Mouse (Mus musculus) neutrophil, adult 5-6 weeks (primary cell): Measurements from ENCODE around the gene Zfp42. TPM values are rescaled to one million over a fixed set of nuclear protein-coding genes. Genes with fewer than 3 reads are reported as not detected.
"Not testable (repeated sequence)": the region's sequence is repeated elsewhere in the genome, so short reads cannot be mapped to it uniquely, and the experiment has no call there.

Experiments
- ATAC-seq: fragments of 151-379, 151-347 bp; 2 replicates; pipeline ENCODE4 v1.8.0; 2017; ENCODE audit warnings: mild to moderate bottlenecking, moderate TSS enrichment; ENCODE audit not compliant: insufficient number of reproducible peaks, poor library complexity, low FRiP score, severe bottlenecking; ENCODE audit errors: extremely low read depth
- total RNA-seq: library from RNA; stranded (forward); fragments of 200-1000 nt; gene quantifications from 2 replicates; pipeline ENCODE4 v1.2.3, GENCODE M21; 2017

The Zfp42 gene
- not detected in 2 replicates for total RNA-seq

DNA sequence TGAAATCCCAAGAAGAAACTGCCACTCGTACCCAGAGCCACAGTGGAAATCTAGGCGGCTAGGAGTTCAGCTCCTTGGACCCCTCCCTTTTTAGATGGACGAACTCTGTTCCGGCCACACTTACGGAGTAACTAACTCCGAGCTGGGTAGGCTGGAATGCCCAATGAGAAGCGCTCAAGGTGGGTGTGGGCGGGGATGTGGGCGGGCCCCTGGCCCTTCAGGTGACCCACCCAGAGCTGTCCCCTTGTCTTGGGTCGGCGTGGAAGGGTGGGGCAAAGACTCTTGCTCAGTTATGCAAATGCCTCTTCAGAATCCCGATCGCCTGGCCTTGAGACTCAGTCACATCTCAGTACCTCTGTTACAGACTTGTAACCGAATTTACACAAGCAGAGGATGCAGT lies at the start of gene Zfp42:
Zfp42 (minus strand) TSS at position 85 of the 400 bp plus-strand sequence.
- no peak for ATAC-seq

DNA sequence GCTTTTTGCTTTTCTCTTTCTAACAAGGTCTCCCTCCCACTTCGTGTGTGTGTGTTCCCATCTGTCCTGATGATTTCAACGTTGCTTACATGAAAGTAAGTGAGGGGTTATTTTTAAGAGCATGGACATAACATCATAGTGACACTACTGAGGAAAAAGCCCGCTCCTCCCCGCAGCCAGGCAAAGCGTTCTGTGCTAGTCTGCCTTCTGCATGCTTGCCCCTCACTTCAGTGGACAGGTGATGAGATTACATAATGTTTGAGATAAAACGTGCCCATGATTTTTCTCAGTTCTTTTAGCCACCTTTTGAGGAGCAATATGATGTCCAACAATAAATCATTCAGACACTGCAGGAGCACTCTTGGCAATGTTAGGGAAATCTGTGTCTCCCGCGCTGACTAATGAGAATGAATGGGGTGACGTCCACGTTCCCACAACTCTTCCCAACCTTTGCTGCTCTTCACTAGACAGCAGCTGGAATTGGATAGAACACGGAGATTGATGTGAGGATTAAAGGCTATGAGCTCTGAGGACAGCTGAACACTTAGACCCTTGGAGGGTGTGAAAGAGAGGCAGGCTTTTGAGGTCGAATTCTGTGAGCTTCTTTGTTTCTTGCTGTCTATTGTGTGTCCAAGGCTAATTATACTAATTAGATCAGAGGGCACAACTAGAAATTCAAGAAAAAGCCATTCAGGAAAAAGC lies 49.4 kb upstream of the Zfp42 start:
- ATAC-seq: no peak

DNA sequence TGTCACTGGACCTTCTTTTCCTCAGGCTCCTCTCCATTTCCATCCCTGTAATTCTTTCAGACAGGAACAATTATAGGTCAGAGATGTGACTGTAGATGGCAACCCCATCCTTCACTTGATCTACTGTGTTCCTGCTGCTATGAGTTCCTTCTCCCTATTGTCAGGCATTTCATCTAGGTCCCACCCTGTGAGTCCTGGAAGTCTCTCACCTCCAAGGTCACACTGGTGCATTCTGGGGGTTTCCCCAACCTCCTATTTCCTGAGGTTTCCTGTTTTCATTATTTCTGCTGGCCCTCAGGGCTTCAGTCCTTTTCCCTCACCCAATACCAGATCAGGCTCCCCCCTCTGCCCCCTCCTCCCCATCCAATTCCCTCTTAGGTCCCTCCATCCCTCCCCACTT lies 45.5 kb upstream of the Zfp42 start:
- ATAC-seq: not testable (repeated sequence)

DNA sequence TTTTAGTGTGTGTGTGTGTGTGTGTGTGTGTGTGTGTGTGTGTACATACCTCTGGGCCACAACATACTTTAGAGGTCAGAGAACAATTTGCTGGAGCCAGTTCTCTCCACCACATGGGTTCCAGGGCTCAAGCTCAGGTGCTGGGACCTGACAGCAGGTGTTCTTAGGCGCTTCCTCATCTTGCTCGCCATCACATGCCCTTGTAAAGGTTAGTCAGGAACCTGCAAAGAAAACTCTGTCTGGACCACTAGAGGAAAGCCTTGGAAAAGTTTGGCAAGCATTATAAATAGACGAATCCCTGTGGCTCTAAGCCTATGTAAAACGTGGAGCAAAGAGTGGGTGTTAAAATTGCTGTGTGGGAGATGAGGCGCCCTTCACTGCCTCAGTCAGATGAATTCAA lies 31.8 kb upstream of the Zfp42 start:
- ATAC-seq: no peak

DNA sequence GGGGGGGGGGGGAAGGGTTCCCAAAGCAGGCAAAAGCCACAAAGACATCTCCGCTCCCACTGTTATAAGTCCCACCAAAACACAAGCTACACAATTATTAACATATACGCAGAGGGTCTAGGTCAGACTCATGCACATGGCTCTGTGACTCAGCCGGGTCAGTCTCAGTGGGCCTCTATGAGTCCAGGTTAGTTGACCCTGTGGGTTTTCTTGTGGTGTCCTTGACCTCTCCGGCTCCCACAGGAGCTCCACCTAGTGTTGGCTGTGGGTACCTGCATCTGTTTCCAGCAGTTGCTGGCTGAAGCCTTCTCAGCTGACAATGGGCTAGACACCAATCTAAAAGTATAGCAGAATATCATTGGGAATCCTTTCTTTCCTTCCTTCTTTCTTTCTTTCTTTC lies 26.7 kb upstream of the Zfp42 start:
- ATAC-seq: no peak

DNA sequence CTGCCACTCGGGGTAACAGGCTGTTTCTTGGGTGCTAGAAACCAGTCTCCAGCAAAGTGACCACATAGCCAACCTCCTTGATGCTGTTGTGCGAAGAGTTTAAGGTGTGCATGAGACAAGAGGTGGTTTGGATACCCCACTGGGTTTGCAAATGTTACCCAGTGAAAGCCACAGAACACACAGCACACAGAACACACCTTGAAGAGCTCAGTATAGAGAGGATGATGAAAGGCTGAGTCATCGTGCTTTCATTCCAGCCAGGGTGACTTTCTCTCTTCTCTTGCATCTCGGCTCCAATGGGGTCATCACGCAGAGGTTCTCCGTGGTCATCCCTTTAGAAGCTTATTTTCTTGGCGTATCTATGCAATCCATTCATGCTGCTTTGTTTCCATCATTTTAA lies 24.9 kb upstream of the Zfp42 start:
- ATAC-seq: no peak

DNA sequence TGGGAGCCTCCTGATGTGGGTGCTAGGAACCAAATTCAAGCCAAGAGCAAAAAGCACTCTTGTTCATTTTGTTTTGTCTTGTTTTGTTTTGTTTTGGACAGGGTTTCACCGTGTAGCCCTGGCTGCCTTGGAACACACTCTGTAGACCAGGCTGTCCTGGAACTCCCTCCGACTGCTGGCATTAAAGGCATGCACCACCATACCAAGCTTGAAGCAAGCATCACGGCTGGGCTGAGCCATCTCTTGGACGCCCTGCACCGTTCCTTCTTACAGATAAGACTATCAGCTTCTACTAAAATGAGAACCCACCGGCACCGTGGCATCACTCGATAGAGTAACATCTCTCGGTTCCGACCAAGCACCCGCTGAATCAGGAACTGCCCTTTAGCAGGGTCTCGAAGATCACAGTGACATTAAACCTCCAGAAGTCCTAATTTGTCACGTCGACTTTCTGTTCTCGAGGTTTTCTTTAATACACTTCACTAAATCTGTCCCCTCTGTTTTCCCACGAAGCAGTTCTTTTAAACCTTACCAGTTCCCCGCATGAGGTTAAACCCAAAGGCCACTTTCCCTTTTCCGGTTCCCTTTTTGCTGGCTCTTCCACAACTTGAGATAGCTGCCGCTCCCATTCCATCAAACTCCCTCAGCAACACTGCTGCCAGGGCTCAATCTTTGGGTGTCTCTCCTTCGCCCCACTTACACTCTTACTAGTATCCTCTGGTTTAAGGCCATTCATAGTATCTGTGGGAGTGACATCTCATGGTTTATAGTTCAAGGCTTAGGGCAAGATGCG lies 23.3 kb upstream of the Zfp42 start:
- no peak for ATAC-seq

DNA sequence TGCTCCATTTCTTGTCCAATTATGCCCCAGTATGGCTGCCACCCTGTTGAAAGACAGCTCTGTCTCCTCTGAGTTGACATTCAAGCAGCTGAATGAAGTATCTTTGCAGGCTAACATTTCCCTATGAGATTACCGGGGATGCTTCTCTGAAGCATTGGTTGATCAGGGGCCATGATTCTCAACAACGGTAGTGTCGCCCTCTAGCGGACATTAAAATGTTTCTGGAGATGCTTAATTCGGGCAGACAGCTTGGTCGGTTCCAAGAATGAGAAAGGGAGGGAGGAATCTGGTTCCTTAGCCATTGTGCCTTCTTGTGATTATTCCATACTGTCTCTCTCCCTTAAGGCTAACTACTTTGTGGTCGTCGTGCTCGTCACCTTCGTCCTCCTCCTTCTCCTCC lies 21.9 kb upstream of the Zfp42 start:
- no peak for ATAC-seq

DNA sequence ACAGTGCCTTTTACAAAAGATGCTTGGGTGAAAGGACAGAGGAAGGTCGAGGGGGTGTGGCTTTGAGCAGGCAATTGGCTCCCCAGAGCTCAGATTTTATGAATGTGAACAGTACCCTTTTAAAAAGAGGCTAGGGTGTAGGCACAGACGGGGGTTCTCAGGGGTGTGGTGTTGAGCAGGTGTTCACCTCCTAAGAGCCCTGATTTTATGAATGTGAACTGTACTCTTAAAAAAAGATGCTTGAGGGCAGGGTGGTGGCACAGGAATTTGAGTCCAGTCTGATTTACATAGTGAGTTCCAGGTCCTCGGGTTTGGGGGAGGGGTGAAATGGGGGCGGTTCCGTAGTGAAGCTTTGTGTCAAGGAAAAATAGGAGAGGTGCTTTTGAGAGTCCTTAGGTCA lies 14.0 kb upstream of the Zfp42 start:
- no peak for ATAC-seq

DNA sequence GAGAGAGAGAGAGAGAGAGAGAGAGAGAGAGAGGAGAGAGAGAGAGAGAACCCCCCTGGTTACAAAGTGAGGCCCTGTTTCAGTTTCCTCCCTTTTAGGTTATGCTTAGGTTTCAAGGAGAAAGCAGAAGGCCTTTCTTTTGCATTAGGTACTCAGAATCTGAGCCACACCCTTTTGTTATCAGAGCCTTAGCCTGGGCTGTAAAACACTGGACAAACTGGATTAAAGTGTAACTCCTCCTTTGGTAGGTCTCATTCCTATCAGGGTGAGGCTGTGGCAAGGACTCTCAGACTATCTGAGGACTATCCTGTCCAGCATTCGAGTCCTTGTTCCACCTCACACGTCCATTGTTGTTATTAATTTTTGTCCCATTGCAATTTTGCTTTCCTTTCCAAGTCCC lies 1.4 kb upstream of the Zfp42 start:
- ATAC-seq: no peak

DNA sequence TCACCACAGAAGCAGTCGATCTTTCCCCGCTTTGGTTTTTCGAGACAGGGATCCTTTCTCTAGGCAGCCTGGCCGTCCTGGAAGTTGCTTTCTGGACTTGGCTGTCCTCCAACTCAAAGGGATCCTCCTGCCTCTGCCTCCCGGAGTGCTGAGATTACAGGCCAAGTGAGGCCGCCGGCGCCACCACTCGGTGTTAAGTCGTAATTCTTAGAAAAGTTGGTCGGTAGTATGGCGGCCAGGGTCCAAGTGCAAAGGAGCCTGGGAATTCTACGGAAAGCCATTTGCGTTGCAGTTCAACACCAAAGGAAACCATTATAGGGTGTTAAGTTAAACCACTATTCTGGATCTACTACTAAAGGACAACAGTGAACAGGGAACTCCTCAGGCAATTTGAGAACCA lies 1.1 kb downstream of the Zfp42 start:
- no peak for ATAC-seq

DNA sequence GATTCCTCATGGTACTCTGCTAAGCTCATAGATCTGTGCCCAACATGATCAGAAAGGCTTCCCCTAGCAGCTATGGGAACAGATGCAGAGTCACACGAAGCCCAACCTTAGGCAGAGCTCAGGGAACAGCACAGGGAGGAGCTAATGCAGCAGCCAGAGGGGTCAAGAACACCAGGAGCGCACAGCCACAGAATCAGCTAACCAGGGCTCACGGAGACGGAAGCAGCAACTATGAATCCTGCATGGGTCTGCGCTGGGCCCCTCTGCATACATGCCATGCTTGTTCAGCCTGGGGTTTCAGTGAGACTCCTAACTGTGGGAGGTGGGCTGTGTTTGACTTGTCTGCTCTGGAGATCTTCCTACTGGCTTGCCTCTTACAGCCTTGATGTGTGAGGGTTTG lies 7.0 kb downstream of the Zfp42 start:
- no peak for ATAC-seq

DNA sequence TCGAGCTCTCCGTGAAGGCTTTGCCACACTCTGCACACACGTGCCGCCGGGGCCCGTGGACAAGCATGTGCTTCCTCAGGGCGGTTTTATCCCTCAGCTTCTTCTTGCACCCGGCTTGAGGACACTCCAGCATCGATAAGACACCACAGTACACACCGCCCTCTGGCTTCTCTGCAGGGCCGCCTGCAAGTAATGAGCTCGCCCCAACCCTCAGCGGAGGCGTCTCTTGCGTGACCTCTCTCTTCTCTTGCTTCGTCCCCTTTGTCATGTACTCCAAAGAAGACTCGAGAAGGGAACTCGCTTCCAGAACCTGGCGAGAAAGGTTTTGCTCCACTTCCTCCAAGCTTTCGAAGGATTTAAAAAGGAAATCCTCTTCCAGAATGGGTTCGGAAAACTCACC lies 11.0 kb downstream of the Zfp42 start:
- ATAC-seq: no peak

DNA sequence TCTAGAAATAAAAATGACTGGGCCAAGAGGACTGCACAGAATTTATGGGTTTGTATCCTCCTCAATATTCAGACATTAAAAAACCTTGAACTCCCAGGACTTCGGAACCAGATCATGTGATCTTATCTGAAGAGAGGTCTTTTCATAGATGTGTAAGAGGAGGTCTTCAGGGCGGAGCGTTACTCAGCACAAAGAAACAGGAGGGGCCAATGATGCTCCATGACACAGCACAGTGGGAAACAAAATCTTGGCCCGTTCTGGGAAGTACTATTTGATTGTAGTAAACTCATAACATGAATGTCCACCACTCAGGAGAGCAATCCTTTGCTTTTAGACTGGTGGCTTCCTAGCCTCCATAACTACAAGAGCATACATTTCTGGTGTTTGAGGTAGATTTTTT lies 12.6 kb downstream of the Zfp42 start:
- no peak for ATAC-seq

DNA sequence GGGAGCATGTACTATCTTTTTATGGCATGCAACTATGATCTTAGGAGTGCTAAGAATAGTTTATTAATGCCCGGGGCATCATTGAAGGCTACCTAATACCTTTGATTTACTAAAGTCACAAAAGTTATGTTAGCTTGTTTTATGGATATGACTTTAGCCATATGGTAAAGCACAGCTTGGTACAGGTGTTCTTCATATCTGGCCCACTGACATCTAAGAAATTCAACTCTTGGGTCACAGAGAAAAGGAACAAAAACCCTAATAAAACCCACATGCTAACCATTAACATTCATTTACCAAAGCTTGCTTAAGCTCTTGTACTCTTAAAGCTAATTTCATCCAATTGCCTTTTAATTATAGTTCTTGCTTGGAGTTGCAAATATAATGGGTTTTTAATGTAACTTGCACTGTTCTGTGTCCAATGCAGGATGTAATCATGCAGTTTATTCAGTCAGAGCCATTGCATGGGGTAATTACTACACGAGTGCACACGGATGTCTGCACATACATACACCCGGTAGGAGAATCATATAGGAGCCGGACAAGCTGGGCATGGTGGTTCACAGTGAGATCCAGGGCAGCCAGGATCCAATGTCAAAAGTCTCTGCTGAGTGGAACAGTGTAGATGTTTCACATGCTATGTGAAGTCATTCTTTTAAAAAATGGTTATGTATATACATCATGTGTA lies 16.2 kb downstream of the Zfp42 start:
- no peak for ATAC-seq

DNA sequence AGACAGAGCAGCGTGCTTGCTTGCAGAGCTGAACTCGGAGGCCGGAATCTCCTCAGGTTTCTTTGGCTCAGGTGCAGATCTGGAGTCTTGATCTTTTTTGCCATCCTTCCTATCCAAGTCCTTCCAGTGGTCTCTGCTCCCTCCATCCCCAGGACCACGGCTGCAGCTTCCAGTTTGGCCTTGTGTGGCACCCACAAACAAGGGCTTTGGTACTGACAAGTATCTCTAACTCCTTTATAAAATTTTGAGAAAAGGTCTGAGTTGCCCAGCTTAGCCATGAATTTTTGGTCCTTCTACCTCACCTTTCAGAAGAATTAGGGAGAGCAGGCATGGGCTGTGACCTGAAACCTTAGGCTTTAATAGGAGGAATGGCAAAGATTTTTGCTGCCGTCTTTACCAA lies 17.0 kb downstream of the Zfp42 start:
- ATAC-seq: no peak

DNA sequence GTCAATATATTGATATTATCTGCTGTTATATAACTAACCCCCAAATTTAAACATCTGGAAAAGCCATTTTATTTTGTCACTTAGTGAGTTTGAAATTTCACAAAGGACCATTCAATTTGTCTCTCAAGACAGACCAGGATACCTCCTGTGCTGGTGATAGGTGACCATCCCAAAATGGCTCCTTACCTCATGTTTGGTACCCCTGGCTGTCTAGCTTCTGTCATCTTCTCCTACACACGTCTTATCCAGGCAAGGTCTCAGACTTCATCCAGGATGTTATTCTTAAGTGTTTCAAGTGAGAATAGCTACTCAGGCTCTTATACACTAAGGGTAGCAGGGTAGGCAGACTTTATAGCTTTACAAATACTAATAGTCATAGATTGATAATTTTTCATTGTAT lies 17.9 kb downstream of the Zfp42 start:
- ATAC-seq: no peak

DNA sequence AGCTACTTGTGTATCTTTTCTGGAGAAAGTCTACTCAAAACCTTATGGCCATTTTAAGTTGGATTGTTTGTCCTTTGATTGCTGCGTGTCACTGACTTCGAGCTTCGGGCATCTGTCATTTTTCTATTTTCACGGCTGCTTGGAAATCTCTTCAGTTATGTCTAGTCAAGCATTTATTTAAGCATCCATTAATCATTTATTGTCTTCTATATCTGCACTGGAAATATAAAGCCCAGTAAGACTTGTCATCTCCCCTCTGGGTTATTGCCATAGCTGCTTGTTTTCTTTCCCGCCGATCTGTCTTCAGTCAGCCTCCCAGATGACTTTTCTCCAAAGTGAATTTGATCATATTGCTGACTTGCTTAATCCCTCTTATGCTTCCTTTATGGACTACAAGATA lies 19.3 kb downstream of the Zfp42 start:
- ATAC-seq: no peak

DNA sequence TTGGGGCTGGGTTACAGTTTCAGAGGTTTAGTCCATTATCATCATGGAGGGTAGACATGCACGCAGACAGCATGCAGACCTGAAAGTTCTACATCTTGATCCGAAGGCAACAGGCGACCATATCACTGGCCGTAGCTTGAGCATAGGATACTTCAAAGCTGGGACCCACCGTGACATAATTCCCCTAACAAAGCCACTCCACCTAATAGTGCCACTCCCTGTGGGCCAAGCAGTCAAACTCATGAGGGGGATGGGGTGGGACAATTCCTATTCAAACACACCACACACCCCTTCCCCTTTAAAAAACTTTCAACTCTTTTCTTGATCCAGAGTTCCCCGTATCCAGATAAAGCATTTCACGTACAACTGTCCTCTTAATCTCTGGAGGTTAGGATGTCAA lies 23.5 kb downstream of the Zfp42 start:
- ATAC-seq: no peak

DNA sequence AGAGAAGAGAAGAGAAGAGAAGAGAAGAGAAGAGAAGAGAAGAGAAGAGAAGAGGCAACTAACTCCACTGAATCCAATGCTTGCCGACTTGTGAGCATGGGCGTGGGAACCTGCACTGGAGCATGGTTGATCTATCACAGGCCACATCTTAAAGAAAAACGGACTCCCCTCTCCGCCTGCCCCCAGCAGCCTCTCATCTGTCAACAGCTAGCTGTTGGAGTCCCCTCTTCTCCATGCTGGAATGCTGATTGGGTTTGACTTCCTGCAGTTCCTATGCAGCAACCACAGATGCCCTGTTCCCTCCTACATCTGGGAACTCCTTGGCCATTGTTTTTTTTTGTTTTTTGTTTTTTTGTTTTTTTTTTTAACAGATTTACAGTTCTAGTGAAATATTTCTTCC lies 28.4 kb downstream of the Zfp42 start:
- no peak for ATAC-seq
